Mouse (Mus musculus) ovary, postnatal 36 days (tissue): ENCODE data around the gene Eps8l2.

Source experiments
- DNase-seq: peaks from one replicate; pipeline ENCODE4 v3.0.0; 2022; ENCODE audit warnings: low spot score, mixed read lengths

Eps8l2 gene

DNA sequence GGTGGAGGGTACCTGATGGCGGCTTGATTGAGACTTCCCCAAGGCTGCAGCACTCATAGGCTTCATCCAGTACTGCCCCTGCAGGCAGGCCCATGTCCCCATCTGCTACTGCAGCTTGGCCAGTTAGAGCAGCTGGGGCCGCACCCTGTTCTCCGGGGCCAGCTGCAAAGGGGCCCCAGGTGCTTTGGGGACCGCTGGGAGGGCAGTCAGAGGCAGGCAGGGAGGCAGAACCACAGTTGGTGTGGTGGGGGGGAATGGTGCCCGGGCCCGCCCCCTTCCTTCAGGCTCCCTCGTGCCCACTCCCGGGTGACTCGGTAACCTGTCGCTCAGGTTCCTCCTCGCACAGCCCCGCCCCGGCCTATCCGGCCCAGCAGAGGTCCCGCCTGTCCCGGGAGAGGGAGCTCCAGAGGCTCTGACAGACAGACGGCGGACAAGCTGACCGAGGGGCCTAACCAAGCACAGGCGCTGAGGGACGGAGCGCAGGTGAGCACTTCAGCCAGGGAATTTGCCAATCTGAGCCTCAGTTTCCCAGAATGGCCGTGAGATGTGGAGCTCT is at the start of gene Eps8l2:
Gene Eps8l2, plus strand, starts transcription at position 305 of the 556 bp plus-strand sequence.
- peak; percentile 58 for DNase-seq

DNA sequence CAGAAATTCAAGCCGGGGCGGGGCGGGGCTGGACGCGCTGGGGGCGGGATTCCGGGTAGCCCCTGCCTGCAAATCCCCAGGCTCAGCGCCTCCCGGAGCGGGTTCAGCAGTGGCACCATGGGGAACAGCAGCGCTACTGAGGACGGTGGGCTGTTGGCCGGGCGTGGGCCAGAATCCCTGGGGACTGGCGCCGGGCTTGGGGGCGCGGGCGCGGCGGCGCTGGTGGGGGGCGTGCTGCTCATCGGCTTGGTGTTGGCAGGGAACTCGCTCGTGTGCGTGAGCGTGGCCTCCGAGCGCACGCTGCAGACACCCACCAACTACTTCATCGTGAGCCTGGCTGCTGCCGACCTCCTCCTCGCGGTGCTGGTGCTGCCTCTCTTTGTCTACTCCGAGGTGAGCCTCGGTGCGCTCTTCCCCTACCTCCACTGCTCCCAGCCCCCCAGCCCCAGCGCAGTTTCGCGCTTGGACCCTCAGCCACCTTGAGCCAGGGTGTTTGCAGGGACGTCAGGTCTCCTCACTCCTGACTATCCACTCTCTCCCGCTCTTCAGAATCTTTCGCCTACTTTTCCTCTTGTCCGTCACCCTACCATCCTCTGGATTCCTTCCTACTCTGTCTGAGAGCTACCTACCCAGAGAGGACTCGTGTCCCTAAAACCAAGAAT is 46.6 kb upstream of the Eps8l2 start, which contains the start of gene Drd4:
Gene Drd4, plus strand, starts transcription at position 86 of the 662 bp plus-strand sequence.
- DNase-seq = peak; percentile 51

DNA sequence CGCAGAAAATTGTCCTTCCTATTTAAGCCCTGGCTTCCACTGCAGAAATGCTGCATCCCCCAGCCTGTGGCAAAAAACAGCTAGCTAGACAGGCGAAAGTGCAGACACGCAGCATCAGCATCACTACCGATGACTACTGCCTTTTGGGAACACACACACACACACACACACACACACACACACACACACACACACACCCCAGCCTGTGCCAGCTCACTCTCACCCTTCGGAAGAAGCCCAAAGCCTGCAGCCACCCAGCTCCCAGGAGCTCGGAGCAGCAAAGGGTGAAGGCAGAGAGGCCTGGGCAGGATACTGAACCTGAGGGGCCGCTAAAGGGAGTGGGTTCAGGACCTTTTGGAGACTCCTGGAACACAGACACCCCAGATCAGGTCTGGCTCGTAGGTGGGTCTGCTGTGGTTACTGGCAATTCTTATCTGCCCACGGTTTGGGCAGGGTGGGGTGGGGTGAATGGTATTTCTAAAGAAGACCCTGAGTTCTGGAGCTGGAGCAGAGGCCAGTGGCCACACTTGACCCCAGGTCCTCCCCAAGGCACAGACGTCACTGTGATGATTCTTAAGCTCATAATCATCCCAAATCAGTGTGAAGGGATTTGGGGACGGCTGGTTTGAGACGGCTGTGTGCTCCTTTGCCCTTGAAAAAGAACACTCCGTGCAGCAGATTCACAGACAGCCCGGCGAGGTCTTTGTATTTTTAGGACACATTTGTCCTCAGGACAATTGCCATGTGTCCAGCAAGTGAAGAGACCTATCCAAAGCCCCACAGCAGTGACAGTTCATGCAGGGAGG is 45.9 kb upstream of the Eps8l2 start:
- no peak for DNase-seq

DNA sequence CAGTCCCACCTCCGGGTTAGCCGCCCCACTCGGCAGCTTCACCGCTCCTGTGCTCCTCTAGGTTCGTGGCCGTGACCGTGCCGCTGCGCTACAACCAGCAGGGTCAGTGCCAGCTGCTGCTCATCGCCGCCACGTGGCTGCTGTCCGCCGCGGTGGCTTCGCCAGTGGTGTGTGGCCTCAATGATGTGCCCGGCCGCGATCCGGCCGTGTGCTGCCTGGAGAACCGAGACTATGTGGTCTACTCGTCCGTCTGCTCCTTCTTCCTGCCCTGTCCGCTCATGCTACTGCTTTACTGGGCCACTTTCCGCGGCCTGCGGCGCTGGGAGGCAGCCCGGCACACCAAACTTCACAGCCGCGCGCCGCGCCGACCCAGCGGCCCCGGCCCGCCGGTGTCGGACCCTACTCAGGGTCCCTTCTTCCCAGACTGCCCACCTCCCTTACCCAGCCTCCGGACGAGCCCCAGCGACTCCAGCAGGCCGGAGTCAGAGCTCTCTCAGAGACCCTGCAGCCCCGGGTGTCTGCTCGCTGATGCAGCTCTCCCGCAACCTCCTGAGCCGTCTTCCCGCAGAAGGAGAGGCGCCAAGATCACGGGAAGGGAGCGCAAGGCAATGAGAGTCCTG is 44.7 kb upstream of the Eps8l2 start:
- DNase-seq = no peak

DNA sequence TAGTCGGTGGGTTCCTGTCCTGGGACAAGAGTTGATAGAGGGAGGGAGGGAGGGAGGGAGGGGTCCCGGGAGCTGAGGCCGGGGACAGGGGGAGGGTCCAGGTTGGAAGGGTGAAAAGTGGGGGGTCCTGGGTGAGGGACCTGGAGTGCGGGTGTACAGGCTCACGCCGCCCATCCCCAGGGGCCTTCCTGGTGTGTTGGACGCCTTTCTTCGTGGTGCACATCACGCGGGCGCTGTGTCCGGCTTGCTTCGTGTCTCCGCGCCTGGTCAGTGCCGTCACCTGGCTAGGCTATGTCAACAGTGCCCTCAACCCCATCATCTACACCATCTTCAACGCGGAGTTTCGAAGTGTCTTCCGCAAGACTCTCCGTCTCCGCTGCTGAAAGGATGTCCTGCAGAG is 44.2 kb upstream of the Eps8l2 start:
- no peak for DNase-seq

DNA sequence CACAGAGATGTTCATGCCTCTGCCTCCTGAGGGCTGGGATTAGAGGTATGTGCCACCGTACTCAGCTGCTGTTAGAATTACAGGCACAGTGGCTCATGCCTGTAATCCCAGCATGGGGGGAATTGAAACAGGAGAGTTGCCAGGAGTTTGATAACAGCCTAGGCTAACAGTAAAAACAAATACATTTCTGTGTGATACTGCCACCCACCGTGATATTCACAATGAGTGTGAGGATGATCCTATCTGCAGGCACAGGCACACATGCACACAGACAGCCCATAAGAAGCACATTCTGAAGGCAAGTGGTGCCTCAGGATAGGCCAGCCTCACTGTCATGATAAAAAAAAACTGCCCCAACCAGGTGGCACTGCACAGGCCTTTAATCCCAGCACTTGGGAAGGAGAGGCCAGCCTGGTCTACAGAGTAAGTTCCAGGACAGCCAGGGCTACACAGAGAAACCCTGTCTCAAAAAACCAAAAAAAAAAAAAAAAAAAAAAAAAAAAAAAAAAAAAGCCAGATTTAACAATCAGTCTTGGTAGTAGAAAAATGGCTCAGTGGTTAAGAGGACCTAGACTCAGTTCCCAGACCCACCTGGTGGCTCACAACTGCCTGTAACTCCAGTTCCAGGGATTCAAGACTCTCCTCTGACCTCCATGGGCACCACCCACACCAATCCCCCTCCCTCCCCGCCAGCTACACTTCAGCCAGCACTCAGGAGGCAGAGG is 40.6 kb upstream of the Eps8l2 start:
- DNase-seq = no peak

DNA sequence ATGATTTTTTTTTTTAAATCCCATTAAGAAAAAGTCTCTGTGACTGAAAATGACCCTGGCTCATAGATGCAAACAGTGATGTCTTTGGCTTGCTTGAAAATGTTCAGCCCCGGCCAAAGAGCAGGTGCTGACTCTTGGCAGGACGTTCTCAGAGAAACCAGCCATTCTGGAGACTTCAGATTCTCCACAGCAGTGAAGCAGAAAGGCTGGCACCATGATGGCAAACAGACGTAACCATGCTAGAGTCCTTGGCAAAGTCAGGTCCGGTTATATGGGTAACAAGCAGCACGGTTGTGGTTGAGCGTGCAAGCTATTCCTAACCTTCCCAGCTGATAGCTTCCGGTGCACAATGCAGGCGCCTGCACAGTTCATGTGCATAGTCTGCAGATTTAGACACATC is 39.5 kb upstream of the Eps8l2 start:
- no peak for DNase-seq

DNA sequence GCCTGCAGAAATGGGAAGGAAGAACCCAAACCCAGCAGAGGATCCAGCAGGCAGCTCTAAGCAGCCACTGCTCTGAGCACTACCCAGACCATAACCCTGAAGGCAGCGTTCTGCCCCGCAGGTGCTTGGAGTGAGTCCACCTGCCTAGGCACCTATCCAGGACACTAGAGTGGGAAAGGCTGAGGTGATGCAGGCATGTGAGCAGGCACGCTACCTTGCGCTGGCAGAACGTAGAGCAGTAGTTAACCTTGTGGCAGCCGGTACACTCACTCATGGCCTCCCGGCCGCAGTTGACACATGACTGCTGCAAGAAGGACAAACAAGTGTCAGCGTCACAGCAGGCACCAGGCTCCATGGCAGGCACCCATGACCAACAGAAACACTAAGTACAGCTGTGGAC is 37.3 kb upstream of the Eps8l2 start:
- no peak for DNase-seq

DNA sequence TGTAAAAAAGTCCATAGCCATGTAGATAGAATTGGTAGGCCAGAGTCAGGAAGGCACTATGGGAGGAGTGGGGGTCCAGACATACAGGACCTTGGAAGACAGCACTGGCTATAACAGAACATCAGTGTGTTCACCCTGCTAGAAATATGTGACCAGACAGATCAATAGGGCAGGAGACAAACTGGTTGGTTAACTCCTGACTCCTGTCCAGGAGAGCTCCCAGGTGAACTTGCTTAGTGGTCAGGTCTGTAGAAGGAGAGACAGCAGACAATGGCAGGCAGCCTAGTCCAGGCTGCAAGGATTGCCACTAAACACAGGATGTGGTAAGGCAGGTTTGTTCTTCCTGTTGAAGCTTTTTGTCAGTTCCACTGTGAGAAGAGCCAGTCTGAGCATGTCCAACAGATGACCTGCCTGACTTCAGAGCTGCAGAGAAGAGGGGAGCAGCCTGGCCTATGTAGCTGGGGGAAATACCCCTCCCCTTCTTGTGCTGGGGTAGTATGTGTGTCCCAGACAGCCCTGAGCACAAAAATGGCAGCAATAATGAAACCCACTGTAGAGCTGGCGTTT is 35.9 kb upstream of the Eps8l2 start:
- DNase-seq = no peak

DNA sequence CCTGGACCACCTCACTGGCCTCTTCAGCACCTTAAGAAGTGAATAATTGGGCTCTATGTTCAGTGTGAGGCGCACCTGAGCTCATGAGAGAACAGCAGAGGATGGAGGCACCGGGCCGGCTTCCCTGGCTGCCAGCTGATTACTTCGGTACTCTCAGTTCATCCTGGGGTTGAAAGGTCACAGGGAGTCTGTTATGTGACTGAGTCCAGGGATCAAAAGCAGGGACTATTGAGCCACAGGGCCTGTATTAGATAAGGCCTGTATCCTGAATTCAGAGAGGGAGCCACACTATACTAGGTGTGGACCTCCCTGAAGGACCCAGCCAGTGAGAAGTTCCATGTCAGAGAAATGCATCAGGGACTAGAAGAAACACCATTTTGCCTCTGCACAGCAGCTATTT is 34.1 kb upstream of the Eps8l2 start:
- DNase-seq = no peak

DNA sequence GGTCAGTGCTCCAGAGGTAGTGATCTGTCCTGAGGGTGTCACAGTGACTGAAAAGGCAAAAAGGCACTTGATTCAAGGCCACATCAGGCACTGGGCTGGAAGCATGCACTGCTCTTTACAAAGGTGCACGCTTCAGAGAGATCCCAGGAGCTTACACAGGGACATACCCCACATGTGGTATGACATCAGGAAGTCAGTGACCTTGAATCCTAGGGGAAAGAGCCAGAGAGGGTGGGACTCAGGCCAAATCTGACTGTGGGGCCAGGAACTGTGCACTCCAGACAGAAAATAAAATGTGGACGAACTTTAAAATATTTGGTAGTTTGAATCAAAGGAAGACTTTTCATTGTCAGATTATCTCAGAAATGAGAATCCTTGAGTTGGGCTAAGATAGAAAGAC is 24.3 kb upstream of the Eps8l2 start:
- DNase-seq = no peak

DNA sequence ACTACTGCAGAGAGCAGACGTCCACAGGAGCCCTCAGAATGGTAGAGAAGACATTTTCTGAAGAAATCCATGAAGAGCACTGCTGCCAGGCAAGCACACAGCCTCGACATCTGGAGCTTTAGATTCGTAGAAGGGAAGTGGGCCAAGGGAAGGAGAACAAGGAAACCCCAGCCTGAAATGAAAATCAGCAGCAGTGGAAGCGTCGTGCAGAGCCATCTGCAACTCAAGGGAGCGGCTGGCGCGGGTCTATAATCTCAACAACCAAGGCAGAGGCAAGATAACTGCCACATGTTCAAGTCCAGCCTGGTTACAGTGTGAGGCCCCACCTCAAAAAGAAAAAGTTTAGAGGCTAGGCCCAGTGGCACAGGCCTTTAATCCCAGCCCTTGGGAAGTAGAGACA is 23.6 kb upstream of the Eps8l2 start:
- no peak for DNase-seq

DNA sequence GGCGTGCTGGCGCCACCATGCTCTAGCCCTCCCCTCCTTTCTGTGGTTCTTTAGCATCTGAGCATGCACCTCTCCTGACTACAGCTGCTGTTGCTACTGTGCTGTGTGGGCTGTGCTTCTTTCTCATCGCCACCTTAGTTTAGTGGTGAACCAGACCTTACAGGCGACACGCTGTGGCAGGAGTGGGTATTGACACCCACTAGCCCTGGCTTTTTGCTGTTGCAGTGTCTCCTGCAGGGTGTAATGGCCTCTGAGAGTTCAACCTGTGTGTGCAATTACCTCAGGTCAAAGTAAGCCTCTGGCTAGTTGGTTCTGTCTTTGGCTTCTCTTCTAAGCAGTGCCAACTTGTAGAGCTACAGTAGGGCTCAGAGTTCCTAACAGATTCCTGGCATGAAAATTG is 22.7 kb upstream of the Eps8l2 start:
- peak; percentile 60 for DNase-seq

DNA sequence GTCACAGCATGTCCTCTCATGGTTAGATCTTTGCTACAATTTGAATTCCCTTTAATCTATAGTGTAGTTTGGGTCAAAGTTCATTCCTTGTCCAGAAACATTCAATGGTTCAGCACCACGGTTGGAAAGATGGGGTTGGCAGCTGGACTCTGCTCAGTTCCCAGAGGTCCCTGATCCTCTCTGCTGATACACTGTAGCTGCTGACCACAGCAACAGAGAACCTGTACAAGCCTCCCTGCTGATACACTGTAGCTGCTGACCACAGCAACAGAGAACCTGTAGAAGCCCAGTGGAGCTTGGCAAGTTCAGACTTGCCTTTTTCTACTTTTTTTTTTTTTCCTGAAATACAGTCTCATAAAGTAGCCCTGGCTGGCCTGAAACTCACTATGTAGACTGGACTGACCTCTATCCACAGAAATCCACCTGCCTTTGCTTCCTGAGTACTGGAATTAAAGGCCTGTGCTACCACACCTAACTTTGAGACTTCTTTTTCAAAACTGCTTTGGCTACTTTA is 21.0 kb upstream of the Eps8l2 start:
- no peak for DNase-seq

DNA sequence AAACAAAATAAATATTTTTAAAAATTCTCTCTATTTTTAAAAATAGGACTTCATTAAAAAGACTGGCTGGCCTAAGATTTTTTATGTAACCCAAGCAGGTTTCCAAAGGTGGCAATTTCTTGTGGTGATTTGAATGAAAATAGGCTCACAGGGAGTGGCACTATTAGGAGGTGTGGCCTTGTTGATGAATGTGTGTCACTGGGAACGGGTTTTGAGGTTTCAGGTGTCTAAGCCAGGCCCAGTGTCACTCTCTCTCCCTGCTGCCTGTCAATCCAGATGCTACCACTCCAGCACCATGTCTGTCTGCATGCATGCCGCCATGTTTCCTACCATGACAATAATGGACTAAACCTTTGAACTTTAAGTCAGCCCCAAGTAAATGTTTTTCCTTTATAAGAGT is 19.2 kb upstream of the Eps8l2 start:
- no peak for DNase-seq

DNA sequence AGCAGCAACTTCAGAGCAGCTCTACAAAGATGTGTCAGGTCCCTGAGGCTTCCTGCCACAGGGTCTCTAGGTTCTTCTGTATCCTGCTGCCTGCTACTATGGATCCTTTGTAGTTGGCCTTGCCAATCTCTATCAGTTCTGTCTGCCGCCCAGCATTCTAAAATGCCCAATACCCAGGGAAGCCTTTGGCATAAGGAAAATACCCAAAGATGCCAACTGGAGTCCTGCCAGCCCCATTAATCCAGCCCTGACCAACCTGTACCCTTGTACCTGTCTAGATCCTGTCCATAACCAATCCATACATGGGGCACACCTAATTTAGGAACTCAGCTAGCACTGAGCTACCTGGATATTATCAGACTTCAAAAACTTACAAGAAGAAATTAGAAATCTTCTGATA is 14.0 kb upstream of the Eps8l2 start:
- DNase-seq = no peak

DNA sequence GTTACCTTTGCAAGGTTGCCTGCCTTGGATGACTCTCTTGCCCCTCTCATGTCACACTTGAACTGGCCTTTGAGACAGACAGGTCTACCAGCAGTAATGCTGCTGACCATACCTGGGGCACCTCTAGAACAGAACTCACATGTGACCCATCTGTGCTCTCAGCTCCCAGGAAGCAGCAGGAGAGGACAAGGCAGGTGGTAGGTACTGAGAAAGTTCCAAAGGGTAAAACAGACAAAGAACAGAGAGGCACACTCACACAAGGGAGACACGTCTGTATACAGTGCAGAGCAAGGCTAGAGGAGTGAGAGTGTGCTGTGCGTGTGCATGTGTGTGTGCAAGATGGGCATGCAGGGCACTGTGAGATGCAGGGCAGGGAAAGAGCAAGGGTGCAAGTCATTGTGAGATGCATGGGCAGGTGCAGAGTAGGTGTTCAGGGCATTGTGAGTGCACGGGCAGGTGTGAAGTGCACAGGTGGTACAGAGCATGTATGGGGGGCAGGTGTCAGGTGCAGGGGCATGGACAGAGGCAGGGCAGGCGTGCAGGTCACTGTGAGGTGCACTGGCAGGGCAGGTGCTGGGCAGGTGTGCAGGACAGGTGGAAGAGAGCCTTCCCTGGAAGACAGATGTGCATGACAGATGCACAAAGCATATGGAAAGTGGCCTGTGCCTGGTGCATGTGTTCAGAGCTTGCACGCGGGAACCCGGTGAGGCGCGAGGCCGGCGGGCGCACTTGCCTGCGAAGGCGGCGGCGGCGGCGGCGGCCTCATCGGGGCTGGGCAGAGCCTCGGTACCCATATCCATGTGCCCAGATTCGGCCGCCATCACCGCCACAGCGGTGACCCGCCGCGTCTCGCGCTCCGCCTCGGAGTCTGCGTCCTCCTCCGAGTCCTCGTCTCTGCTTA is 11.9 kb upstream of the Eps8l2 start:
- DNase-seq = no peak

DNA sequence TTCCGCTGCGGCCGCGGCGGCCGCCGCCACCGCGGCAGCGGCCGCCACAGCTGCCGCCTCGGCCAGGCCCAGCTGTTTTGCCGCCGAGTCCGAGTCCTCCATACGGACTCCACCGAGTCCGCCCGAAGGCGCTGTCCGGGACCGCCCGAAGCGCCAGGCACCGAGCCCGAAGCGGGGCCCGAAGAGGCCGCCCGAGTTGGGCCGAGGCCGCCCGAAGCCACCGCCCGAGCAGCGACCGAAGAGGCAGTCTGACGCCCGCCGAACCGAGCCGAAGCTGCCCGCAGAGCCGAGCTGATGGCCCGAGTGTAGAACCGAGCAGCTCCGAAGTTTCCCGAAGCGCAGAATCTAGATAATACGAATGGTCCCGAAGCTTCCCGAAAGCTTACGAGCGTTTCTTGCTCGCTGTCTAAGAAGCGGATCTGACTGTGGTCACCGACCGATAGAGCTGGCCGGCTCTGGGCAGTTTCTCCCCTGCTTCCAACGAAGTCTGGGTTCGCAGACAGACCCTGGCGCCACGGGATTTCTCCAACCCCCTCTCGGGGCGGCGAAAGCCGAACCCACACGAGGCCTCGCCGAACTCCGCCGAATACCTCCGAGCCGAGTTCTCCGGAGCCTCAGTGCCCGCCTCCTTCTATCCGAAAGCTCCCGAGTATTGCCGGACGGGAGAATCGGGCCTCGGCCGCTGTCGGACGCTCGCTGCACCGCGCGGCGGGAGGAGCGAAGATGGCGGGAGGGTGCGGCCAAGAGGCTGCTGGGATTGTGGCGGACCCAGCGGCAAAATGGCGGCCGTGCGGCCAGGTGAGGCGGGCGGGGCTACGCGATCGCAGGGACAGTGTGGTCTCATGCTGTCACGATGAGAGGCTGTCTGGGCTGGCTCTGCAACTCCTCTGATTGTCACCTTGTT is 11.0 kb upstream of the Eps8l2 start, which contains the start of the genes Deaf1 and Tmem80:
Gene Deaf1, minus strand, starts transcription at position 222 of the 904 bp plus-strand sequence.
Gene Tmem80, plus strand, starts transcription at position 271 of the 904 bp plus-strand sequence.
- DNase-seq = peak; percentile 99

DNA sequence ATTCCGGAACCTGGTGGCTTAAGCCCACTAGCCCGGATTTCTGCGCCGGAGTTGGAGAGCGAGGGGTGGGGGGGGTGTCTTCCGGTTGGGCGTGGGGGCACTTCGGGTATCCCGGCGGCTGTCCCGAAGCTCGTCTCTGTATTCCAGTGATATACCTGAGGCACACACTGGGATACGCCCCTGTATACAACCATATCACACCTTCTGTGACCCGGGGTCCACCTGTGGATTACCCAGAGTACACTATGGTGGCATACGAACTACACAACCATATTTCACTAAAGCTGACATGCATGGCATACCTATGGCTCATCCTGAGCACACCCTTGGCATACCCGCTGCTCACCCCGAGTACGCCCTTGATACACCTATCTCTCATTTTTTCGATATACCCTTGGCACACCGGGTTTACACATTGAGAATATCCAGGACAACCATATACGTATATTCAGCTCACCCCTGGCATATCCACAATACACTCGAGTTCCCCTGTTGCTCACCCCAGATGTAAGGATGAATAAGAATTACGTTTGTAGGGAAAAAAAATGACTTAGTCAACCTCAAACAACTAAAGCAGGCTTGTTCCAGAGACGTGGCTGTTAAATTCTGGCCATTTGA is 10.2 kb upstream of the Eps8l2 start:
- no peak for DNase-seq
